Mouse (Mus musculus): ENCODE data around the gene Sdf2. TPM values are rescaled to one million over a fixed set of nuclear protein-coding genes. Genes with fewer than 3 reads are reported as not detected.
"Not testable (repeated sequence)": the region's sequence is repeated elsewhere in the genome, so short reads cannot be mapped to it uniquely, and the experiment has no call there.

Sdf2 gene
- total RNA-seq, 2 experiments from 2014 or later: 45.1 to 47.5 TPM

DNA sequence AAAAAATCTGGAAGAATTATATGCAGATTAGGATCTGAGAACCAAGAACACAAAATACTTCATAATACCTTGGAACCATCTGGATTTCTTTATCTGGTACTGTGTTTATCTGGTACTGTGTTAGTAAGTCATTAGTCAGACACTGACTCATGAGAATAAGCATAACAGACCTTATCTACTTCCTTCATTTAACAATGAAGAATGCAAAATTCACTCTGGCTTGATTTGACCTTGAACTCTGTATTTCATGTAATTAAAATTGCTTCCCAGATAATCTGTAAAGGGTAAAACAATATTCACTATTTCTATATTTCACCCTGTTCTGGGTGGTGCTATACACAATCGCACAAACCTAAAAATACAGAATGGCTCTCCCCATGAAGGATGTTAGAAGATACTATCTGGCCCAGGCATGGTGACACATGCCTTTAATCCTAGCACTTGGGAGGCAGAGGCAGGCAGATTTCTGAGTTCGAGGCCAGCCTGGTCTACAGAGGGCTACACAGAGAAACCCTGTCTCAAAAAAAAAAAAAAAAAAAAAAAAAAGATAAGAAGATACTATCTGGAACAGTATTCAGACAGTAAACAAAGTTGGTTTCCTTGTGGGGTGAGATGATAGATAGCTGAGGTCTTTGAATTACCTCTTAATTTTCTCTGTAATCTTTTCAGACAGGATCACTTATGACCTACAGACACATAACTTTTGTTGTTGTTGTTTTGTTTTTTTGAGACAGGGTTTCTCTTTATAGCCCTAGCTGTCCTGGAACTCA, 15.1 kb downstream of the Sdf2 start:
- intact Hi-C loops (cut with DNase I; ENCODE audit: low total_unique reads): no loop called here
- DNase-seq: no peak

DNA sequence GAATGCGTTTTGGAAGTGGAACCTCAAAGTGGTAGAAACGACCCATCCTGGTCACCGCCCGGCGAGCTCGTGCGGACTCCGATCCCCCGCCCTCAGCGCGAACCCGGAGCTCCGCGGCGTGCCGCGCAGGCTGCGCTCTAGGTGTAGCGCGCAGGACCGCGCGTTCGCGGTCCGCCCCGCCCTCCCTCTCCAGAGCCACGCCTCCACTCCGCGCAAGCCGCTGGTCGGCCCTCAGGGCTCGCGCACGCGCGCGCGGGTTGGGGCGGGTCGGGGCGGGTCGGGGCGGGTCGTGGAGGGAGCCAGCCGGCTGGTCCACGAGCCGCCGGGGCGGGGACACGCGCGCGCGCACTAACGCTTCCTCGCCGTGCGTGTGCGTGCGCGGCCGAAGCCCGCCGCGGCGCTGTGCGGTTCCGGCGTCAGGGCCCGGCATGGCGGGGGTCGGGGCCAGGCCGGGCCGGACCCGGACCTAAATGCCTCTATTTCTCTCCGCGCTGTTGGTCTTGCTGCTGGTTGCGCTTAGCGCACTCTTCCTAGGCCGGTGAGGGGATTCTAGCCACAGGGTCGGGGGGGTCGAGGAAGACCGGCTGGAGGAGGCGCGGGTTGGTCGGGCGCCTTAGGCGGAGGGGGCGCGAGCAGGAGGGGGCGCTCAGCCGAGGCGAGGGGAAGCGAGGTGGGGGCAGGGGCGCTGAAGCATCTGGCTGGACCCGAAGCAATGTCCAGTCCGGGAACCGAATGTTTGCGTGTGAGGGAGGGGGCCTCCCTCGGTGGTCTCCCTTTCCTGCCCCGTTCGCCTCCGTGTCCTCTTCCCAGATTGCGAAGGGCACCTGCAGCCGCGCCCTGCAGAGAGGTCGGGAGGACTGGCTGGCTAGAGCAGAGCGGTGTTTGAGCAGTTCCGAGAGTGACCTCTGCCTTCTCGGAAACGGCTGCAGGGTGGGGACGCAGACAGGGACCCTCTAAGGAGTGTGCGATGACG, 16.1 kb downstream of the Sdf2 start, which contains the start of gene 2610507B11Rik:
TSS of gene 2610507B11Rik (plus strand) at position 373 of the 973 bp plus-strand sequence.
- intact Hi-C loops (cut with DNase I; ENCODE audit: low total_unique reads): no loop called here
- peak; percentile 96 for DNase-seq

DNA sequence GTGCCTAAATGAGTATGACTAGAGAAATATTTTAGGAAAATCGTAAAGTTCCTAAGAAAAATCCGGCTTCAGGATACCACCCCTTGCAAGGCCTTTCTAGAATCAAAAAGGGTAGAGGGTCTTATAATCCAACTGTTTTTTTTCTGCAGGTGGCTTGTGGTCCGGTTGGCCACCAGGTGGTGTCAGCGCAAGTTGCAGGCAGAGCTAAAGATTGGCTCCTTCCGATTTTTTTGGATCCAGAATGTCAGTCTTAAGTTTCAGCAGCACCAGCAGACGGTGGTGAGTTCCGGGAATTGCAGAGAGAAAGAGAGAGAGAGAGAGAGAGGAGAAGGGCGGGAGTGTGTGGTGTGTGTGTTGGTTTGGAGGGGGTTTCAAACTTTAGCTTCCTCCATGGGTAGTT, 17.0 kb downstream of the Sdf2 start:
- peak; percentile 63 for DNase-seq
- intact Hi-C loops (cut with DNase I; ENCODE audit: low total_unique reads): no loop called here

DNA sequence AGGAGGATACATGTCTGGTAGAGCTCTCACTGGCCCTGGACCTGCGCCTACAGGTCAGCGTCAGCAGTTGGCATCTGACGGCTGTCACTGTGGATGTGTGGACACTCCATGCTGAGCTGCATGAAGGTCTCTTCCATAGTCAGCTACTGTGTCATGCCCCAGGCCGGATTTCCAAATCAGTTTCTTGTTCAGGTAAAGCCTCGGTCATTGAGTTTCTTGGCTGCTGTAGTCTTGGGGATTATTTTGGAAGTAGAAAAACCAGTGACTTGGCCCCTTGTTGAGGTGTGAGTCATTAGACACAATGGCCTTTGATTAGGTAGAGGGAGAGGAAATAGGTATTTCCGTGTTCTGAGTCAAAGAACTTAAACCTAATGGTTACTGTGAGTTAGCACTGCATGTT, 20.0 kb downstream of the Sdf2 start:
- intact Hi-C loops (cut with DNase I; ENCODE audit: low total_unique reads): loop anchor here (5.0 kb wide), 1 partner anchor 82 kb away; no protein-coding TSS in a partner anchor
- no peak for DNase-seq

DNA sequence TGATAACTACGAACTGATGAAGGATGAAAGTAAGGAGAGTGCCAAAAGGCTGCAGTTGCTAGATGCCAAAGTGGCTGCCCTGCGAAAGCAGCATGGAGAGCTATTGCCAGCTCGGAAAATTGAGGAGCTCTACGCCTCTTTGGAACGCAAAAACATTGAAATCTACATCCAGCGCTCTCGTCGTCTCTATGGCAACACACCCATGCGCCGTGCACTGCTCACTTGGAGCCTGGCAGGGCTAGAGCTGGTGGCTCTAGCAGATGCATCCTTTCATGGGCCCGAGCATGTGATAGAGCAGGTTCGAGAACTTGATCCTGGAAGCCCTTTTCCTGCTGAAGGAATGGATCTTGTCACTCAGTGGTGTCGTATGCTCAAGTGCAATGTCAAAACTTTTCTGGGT, 26.4 kb downstream of the Sdf2 start:
- DNase-seq: no peak
- intact Hi-C loops (cut with DNase I; ENCODE audit: low total_unique reads): no loop called here

DNA sequence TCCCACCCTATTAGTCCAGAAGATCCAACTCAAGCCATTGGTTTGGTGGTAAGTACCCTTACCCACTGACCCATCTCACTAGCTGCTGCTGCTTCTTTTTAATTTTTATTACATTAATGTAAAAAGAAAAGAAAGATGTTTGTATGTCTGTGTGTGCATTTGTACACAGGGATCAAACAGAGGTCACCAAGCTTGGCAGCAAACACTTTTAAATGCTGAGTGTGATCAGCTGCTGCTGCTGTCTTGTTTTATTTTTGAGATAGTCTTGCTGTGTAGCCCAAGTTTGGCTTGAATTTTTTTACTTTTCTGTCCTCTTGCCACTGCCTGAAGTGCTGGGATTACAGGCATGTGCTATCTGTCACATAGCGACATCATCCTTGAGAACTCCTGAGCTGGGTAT, 30.1 kb downstream of the Sdf2 start:
- DNase-seq: no peak
- intact Hi-C loops (cut with DNase I; ENCODE audit: low total_unique reads): no loop called here

- DNase-seq; intact Hi-C loops (cut with DNase I; ENCODE audit: low total_unique reads): not testable (repeated sequence)
These were observed 30.6 kb downstream of the Sdf2 start for GRCm38 (mm10) chr11:78276169-78276568.

GRCm38 (mm10) chr11:78278853-78279252, 33.3 kb downstream of the Sdf2 start:
- DNase-seq: no peak
- intact Hi-C loops (cut with DNase I; ENCODE audit: low total_unique reads): no loop called here

GRCm38 (mm10) chr11:78279586-78279985, 34.0 kb downstream of the Sdf2 start:
- no peak for DNase-seq
- intact Hi-C loops (cut with DNase I; ENCODE audit: low total_unique reads): no loop called here

GRCm38 (mm10) chr11:78289146-78289763, 43.7 kb downstream of the Sdf2 start:
- no peak for DNase-seq
- intact Hi-C loops (cut with DNase I; ENCODE audit: low total_unique reads): no loop called here

DNA sequence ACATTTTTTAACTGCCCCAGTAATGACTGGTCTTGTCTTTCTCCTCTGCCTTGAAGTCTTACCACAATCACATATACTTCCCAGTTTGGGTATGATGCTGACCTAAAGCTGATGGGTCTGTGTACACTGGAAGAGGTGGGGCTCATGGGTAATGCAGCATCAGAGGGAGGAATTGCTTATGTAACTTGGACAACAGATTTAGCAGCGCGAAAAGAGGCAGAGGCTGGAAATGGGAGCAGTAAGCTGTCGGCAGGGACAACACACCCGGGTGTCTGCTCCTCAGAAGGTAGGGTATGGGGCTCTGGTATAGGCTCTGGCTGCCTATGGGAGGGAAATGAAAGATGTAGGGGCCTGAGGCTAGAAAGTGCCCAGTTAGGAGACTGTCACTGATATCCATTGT, 45.1 kb downstream of the Sdf2 start, which contains the start of gene BC030499:
TSS of gene BC030499 (plus strand) at position 188 of the 400 bp plus-strand sequence.
- DNase-seq: no peak
- intact Hi-C loops (cut with DNase I; ENCODE audit: low total_unique reads): no loop called here

- no peak for DNase-seq
These were observed 49.0 kb downstream of the Sdf2 start for GRCm38 (mm10) chr11:78294585-78294984.

DNA sequence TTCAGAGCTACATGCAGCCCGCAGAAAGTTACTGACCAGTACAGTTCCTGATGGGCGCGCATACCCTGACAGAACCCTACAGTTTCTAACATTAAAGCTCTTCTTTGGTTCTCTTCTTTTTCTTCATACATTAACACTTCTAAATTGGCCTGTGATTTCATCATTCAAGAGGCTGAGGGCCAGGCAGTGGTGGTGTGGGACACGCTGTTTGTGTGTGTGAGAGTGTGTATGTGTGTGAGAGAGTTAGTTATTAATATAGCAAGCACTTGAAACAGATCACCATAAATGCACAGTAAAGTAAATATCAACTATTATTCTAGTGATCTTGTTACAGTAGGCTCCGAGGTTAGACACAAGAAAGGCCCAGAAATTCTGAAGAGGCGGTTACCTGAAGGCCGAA, 55.4 kb downstream of the Sdf2 start:
- intact Hi-C loops (cut with DNase I; ENCODE audit: low total_unique reads): no loop called here
- no peak for DNase-seq

More at GRCm38 (mm10) chr11:78294585-78294984, 49.0 kb downstream of the Sdf2 start:
- intact Hi-C loops (cut with DNase I; ENCODE audit: low total_unique reads): no loop called here

DNA sequence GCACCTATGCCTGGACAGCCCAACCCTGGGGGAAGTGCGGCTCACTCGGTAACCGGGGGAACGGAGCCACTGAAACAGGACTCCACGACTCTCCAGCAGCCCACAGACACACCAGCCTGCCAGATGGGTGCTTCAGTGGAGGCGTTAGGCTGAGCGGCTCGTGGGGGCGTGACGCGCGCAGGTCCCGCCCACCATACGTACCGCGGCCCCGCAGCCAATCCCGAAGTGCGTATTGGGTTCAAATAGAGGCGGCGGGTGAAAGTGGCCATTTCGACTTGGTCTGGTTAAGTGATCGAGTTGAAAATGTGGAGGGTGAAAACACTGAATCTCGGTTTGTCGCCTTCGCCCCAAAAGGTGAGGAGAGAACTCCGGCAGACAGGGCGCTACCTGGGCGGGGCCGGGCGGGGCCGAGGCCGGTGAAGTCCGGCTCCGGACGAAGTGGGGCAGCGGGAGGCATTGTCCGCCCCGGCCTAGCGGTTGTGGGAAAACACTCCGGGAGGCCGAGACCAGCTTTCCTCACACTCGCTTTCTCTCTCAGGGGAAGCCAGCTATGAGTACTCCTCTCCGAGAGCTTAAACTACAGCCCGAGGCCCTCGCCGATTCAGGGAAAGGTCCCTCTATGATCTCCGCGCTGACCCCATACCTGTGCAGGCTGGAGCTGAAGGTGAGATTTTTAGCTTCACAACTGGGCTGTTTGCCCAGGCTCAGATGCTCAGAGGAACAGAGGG, 56.0 kb downstream of the Sdf2 start, which contains the start of gene Spag5:
TSS of gene Spag5 (plus strand) at position 173 of the 728 bp plus-strand sequence.
- intact Hi-C loops (cut with DNase I; ENCODE audit: low total_unique reads): no loop called here

More for the DNA sequence above, 56.0 kb downstream of the Sdf2 start, which contains the start of gene Spag5:
- DNase-seq: peak; percentile 87

Other genes starting within 250 kb of the Sdf2 start
- gene Dhrs13, start 213.5 kb upstream of the Sdf2 start, total RNA-seq (2021): 1 to 10 TPM; 1.6 to 1.7 TPM
- 10 to 100 TPM; 60.7 to 64.3 TPM for gene Flot2, start 207.8 kb upstream of the Sdf2 start, total RNA-seq (2021)
- gene Eral1, start 165.4 kb upstream of the Sdf2 start, total RNA-seq (2021): 10 to 100 TPM; 18.9 to 22.2 TPM
- 1 to 10 TPM; 6.5 to 7.4 TPM for gene Fam222b, start 151.1 kb upstream of the Sdf2 start, total RNA-seq (2021)
- 10 to 100 TPM in 1 of 2 experiments, 1 to 10 TPM in 1; 7.6 to 10.2 TPM for gene Traf4, start 80.2 kb upstream of the Sdf2 start, total RNA-seq (2021)
- 1 to 10 TPM; 1.4 to 2.1 TPM for gene Nek8, start 69.1 kb upstream of the Sdf2 start, total RNA-seq (2021)
- gene Tlcd1, start 69.0 kb upstream of the Sdf2 start, total RNA-seq (2021): 1 to 10 TPM; 3.5 to 4.4 TPM
- gene Rpl23a, start 62.2 kb upstream of the Sdf2 start, total RNA-seq (2021): 1,000 to 10,000 TPM; 1,019 to 1,174 TPM
- gene Rab34, start 57.3 kb upstream of the Sdf2 start, total RNA-seq (2021): 10 to 100 TPM; 10.2 to 14.1 TPM
- under 1 TPM; 0.47 to 0.92 TPM for gene Proca1, start 52.4 kb upstream of the Sdf2 start, total RNA-seq (2021)
- gene Supt6, start 241 bp downstream of the Sdf2 start, total RNA-seq (2021): 10 to 100 TPM; 25.9 to 26.0 TPM
- 100 to 1,000 TPM; 157 to 161 TPM for gene 2610507B11Rik, start 16.0 kb downstream of the Sdf2 start, total RNA-seq (2021)
- gene BC030499, start 45.1 kb downstream of the Sdf2 start, total RNA-seq (2021): under 1 TPM; 0.31 to 0.62 TPM
- 1 to 10 TPM; 5.3 TPM for gene Spag5, start 55.8 kb downstream of the Sdf2 start, total RNA-seq (2021)
- gene Aldoc, start 77.2 kb downstream of the Sdf2 start, total RNA-seq (2021): 1 to 10 TPM; 1.5 to 2.1 TPM
- 10 to 100 TPM; 23.1 to 25.1 TPM for gene Pigs, start 82.7 kb downstream of the Sdf2 start, total RNA-seq (2021)
- 10 to 100 TPM; 16.1 to 17.8 TPM for gene Unc119, start 97.7 kb downstream of the Sdf2 start, total RNA-seq (2021)
- gene Foxn1, start 140.8 kb downstream of the Sdf2 start, total RNA-seq (2021): not detected
- not detected for gene Slc13a2, start 176.5 kb downstream of the Sdf2 start, total RNA-seq (2021)
- gene Slc46a1, start 220.0 kb downstream of the Sdf2 start, total RNA-seq (2021): 1 to 10 TPM in 1 of 2 experiments, under 1 TPM in 1; 0.95 to 2.1 TPM

Measured in gastrocnemius, postnatal 14 days (tissue).